Mouse (Mus musculus) forebrain, postnatal 0 days (tissue): ENCODE data around the gene Gas7. TPM values are rescaled to one million over a fixed set of nuclear protein-coding genes. Genes with fewer than 3 reads are reported as not detected.

Source experiments
- ATAC-seq: fragments of 200-750 bp; cut with Nextera tagmentation; 2 replicates; pipeline ENCODE4 v1.8.0; 2017; ENCODE audit warnings: mild to moderate bottlenecking, moderate library complexity
- DNase-seq: peaks from one replicate; pipeline ENCODE4 v3.0.0-alpha.2; 2015
- H3K27ac ChIP-seq: fragments of 300-500 bp; sonication (generic); 2 replicates; pipeline ENCODE4 v1.5.1; 2014; ENCODE audit warnings: low read depth, mild to moderate bottlenecking, antibody characterized with exemption, low read length, moderate library complexity, mixed read lengths
- H3K27me3 ChIP-seq: fragments of 300-500 bp; sonication (generic); 2 replicates; pipeline ENCODE4 v1.6.1; 2014; ENCODE audit warnings: mild to moderate bottlenecking, low read length, mixed read lengths; ENCODE audit not compliant: insufficient read depth
- H3K36me3 ChIP-seq: fragments of 300-500 bp; sonication (generic); 2 replicates; pipeline ENCODE4 v1.6.1; 2014; ENCODE audit warnings: mild to moderate bottlenecking, moderate library complexity; ENCODE audit not compliant: insufficient read depth
- H3K4me1 ChIP-seq: fragments of 300-500 bp; sonication (generic); 2 replicates; pipeline ENCODE4 v1.6.1; 2014; ENCODE audit warnings: antibody characterized with exemption; ENCODE audit not compliant: insufficient read depth
- H3K4me2 ChIP-seq: fragments of 300-500 bp; sonication (generic); 2 replicates; pipeline ENCODE4 v1.6.1; 2014; ENCODE audit warnings: low read depth, mild to moderate bottlenecking, moderate library complexity
- H3K4me3 ChIP-seq: fragments of 300-500 bp; sonication (generic); 2 replicates; pipeline ENCODE4 v1.5.1; 2014; ENCODE audit warnings: low read depth, low read length, mixed read lengths
- H3K9ac ChIP-seq: fragments of 300-500 bp; sonication (generic); 2 replicates; pipeline ENCODE4 v1.6.1; 2014; ENCODE audit warnings: mild to moderate bottlenecking
- H3K9me3 ChIP-seq: fragments of 300-500 bp; sonication (generic); 2 replicates; pipeline ENCODE4 v1.6.1; 2016; ENCODE audit warnings: low read length
- CTCF ChIP-seq: sonication (generic); IDR thresholded peaks from 2 replicates; pipeline ENCODE4 v1.5.1; 2016; ENCODE audit warnings: antibody characterized with exemption, control low read depth, low read depth
- WGBS: fragments of 180-500 bp; shearing (Covaris S2); extraction: QIAGEN DNeasy Blood & Tissue Kit; methylation state at CpG from one replicate; pipeline ENCODE4 v1.1.7; 2014; 5-methylcytosine and 5-hydroxymethylcytosine counted together
- polyA plus RNA-seq: library from polyadenylated mRNA; unstranded; fragments of >200 nt; fragmentation: Nextera tagmentation; extraction: Ambion mirVana; gene quantifications from 2 replicates; pipeline ENCODE4 v1.2.1, GENCODE M21; 2015
- total RNA-seq: library from RNA; depleted of rRNA; stranded (reverse); fragments of >200 nt; gene quantifications from 2 replicates; pipeline ENCODE4 v1.2.3, GENCODE M21; 2014

Gas7 gene
- total and polyA plus RNA-seq, 2 experiments from 2014 or later: 124 to 176 TPM

DNA sequence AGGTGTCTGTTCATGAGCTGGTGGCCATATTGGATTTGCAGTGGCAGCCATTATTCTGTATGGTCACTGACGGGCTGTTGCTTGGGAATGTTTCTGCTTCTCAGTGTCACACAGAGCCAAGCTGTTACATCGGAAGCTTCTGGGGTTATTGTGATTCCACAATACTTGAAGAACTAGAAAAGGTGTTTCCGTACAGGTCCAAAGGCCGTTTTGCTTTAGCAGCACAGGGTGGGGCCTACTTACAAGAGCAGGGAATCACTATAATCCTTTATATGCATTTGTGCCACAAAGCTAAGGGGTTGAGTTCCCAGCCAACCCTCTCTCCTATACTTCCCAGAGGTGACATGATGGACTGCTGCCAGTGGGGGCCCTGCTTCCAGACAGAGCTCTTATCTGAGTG, 127.3 kb downstream of the Gas7 start:
- Histone ChIP-seq H3K4me3 (no peak overlapping the region), H3K4me2 (no peak overlapping the region), H3K36me3 (no peaks in the 10 kb centered on the region), H3K9me3 (no peaks in the 10 kb centered on the region), H3K27ac (no peak overlapping the region), H3K27me3 (no peaks in the 10 kb centered on the region), H3K9ac (no peak overlapping the region), H3K4me1 (no peaks in the 10 kb centered on the region)
- no peak for DNase-seq
- TF ChIP-seq CTCF: no peak
- WGBS: 92% methylated on average over 4 of the region's 4 CpGs
- no peak for ATAC-seq

DNA sequence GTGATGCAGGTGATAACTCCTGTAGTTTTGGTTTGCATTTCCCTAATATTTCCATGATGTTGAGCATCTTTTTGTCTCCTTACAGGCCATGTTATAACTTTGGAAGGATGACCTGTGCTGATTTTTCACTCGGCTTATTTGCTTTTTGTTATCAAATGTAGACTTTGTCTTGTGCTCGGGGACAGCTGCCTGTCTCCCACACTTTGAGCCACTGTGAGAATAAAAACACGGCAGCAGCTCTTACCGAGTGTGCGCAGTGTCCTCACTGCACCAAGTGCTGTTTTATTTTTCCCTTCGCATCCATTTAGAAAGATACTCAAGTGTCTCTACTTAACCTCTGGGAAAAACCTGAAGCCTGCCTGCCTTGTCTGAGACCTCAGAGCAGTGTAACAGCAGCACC, 129.8 kb downstream of the Gas7 start:
- Histone ChIP-seq H3K9ac (no peak overlapping the region), H3K4me1 (peaks cover 11% of the 10 kb centered on the region), H3K9me3 (no peaks in the 10 kb centered on the region), H3K36me3 (no peaks in the 10 kb centered on the region), H3K4me3 (no peak overlapping the region), H3K27ac (no peak overlapping the region), H3K4me2 (no peak overlapping the region), H3K27me3 (no peaks in the 10 kb centered on the region)
- 81% methylated on average over 6 of the region's 6 CpGs for WGBS
- DNase-seq (no peak), ATAC-seq (no peak)
- TF ChIP-seq CTCF: no peak

DNA sequence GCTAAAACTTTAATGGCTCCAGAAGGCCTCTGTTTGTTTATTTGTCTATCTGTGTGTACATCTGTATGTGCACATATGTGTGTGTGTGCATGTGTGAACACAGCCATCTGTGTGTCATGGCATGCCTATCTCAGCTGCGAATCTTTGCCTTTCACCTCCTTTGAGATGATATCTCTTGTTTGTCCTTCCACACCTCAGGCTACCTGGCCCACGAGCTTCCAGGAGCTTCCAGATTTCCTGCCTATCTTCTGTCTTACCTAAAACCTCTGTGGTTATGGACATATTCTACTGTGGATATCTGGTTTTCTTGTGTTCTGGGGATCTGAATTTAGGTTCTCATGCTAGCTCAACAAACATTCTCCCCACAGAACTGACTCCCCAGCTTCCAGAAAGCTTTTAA, 130.4 kb downstream of the Gas7 start:
- DNase-seq: no peak
- H3K9me3 ChIP-seq: no peaks in the 10 kb centered on the region
- no peak overlapping the region for H3K9ac ChIP-seq
- no peak overlapping the region for H3K4me3 ChIP-seq
- no peaks in the 10 kb centered on the region for H3K36me3 ChIP-seq
- 67% methylated on average over 2 of the region's 2 CpGs for WGBS
- no peaks in the 10 kb centered on the region for H3K27me3 ChIP-seq
- no peak for TF ChIP-seq CTCF
- H3K4me2 ChIP-seq: no peak overlapping the region
- H3K27ac ChIP-seq: no peak overlapping the region
- H3K4me1 ChIP-seq: peaks cover 11% of the 10 kb centered on the region
- no peak for ATAC-seq

DNA sequence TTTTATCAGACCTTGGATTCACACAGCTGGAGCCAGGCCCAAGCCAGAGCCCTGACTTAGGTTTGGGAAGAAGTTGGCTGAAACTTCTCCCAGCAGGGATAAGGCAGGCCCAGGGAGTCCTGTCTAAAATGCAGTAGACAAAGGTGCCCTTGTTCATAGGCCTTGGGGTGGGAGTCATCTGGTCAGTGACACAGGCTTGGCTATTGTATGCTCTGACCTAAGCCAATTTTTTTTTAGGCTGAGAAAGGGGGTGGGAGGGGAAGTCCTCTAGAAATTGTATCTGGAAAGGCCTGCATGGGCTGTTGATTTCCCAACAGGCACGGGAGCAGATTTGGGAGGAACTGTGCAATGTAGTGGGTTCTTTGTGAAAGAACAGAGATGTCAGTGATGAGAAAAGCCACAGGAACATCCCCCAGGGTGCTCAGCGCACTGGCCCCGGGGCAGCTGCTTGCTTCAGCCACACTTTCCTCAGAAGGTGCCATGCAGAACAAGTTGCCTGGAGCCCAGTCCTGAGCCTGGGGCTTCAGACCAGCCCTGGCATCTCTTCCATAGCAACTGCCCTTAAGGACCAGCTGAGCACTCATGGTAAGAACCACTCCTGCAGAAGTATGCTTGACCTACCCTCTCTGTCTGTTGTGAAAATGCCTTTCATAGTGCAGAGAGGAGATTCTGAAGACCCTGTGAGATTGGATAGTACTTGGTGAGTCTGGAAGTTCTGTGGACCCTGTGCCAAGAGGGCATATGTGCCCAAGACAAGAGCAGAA, 131.2 kb downstream of the Gas7 start:
- no peaks in the 10 kb centered on the region for H3K36me3 ChIP-seq

DNA sequence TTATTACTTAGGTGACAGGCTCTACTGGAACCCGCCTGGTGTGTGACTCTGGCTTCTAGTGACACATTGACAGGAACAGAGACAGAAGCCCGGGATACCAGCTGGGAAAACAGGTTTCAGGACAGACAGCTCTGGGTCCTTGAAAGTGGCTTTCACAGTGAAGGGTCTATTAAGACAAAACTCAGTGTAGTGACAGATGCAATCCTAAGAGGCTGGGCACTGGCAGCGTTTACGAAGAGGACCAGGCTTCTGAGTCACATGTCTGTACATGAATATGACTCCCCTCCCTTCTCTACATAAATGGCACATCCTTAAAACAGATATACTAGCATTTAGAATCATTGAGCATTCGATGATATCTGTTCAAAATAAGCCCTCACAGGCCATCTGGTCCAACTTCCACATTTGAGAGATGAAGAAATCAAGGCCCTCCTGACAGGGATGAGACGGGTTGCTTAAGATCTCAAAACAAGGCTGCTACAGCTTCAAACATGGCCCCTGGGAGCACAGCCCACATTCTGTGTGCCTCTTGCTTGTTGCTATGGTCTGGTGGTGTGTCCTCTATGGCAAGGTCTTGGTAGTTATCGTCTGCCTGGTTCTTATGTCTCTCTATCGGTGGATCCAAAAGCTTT, 133.1 kb downstream of the Gas7 start:
- H3K9ac ChIP-seq: no peak overlapping the region
- DNase-seq (peak; percentile 67), ATAC-seq (peak; percentile 83)
- no peak overlapping the region for H3K4me2 ChIP-seq
- no peak for TF ChIP-seq CTCF
- no peaks in the 10 kb centered on the region for H3K27me3 ChIP-seq
- no peak overlapping the region for H3K4me3 ChIP-seq
- no peaks in the 10 kb centered on the region for H3K9me3 ChIP-seq
- 40% methylated on average over 8 of the region's 8 CpGs for whole genome bisulfite sequencing
- peaks cover 11% of the 10 kb centered on the region for H3K4me1 ChIP-seq
- H3K27ac ChIP-seq: peak overlapping the region; percentile 77
- H3K36me3 ChIP-seq: no peaks in the 10 kb centered on the region

More for the DNA sequence above, 131.2 kb downstream of the Gas7 start:
- Histone ChIP-seq H3K4me3 (no peak overlapping the region), H3K4me2 (no peak overlapping the region), H3K27ac (no peak overlapping the region), H3K27me3 (no peaks in the 10 kb centered on the region), H3K4me1 (peaks cover 11% of the 10 kb centered on the region), H3K9me3 (no peaks in the 10 kb centered on the region), H3K9ac (no peak overlapping the region)
- 58% methylated on average over 3 of the region's 3 CpGs for WGBS
- ATAC-seq (no peak), DNase-seq (no peak)
- no peak for TF ChIP-seq CTCF

GRCm38 (mm10) chr11:67588828-67589314, 133.6 kb downstream of the Gas7 start:
- peak; percentile 82 for ATAC-seq
- DNase-seq: peak; percentile 82
- no peak overlapping the region for H3K4me2 ChIP-seq
- WGBS: 14% methylated on average over 9 of the region's 9 CpGs
- no peak for TF ChIP-seq CTCF
- peaks cover 11% of the 10 kb centered on the region for H3K4me1 ChIP-seq
- H3K9me3 ChIP-seq: no peaks in the 10 kb centered on the region
- peak overlapping the region; percentile 77 for H3K27ac ChIP-seq
- H3K27me3 ChIP-seq: no peaks in the 10 kb centered on the region
- H3K9ac ChIP-seq: no peak overlapping the region
- no peak overlapping the region for H3K4me3 ChIP-seq
- H3K36me3 ChIP-seq: no peaks in the 10 kb centered on the region

- DNase-seq: peak; percentile 96
- Histone ChIP-seq H3K9me3 (no peaks in the 10 kb centered on the region), H3K4me2 (peak overlapping the region; percentile 50), H3K4me3 (peak overlapping the region; percentile 43), H3K27ac (peak overlapping the region; percentile 94), H3K9ac (peak overlapping the region; percentile 61), H3K4me1 (peaks cover 27% of the 10 kb centered on the region), H3K36me3 (no peaks in the 10 kb centered on the region), H3K27me3 (no peaks in the 10 kb centered on the region)
- TF ChIP-seq CTCF: no peak; the same call in 1 of the 2 replicates
- WGBS: 7% methylated on average over 6 of the region's 6 CpGs
- ATAC-seq: peak; percentile 95
Observed at GRCm38 (mm10) chr11:67596233-67596632, 141.0 kb downstream of the Gas7 start.
